Mouse (Mus musculus) hindbrain, embryonic 13.5 days (tissue): ENCODE data around the gene Tlnrd1. TPM values are rescaled to one million over a fixed set of nuclear protein-coding genes. Genes with fewer than 3 reads are reported as not detected.

Experiments used
- ATAC-seq: fragments of 200-750 bp; cut with Nextera tagmentation; 2 replicates; pipeline ENCODE4 v1.8.0; 2017; ENCODE audit warnings: moderate TSS enrichment; ENCODE audit not compliant: low FRiP score
- H3K27ac ChIP-seq: fragments of 300-500 bp; sonication (generic); 2 replicates; pipeline ENCODE4 v1.5.1; 2015; ENCODE audit warnings: inconsistent platforms, mild to moderate bottlenecking, moderate library complexity
- H3K27me3 ChIP-seq: fragments of 300-500 bp; sonication (generic); 2 replicates; pipeline ENCODE4 v1.6.1; 2015; ENCODE audit warnings: mild to moderate bottlenecking, inconsistent platforms
- H3K36me3 ChIP-seq: fragments of 300-500 bp; sonication (generic); 2 replicates; pipeline ENCODE4 v1.6.1; 2015; ENCODE audit warnings: mild to moderate bottlenecking, inconsistent platforms
- H3K4me1 ChIP-seq: fragments of 300-500 bp; sonication (generic); replicated peaks from 2 replicates; pipeline ENCODE4 v1.6.1; 2015; ENCODE audit warnings: inconsistent platforms
- H3K4me2 ChIP-seq: fragments of 300-500 bp; sonication (generic); 2 replicates; pipeline ENCODE4 v1.6.1; 2015; ENCODE audit warnings: inconsistent platforms, mild to moderate bottlenecking, moderate library complexity
- H3K4me3 ChIP-seq: fragments of 300-500 bp; sonication (generic); 2 replicates; pipeline ENCODE4 v1.5.1; 2015; ENCODE audit warnings: mild to moderate bottlenecking, inconsistent platforms
- H3K9ac ChIP-seq: fragments of 300-500 bp; sonication (generic); 2 replicates; pipeline ENCODE4 v1.6.1; 2015; ENCODE audit warnings: mild to moderate bottlenecking, inconsistent platforms
- H3K9me3 ChIP-seq: fragments of 300-500 bp; sonication (generic); 2 replicates; pipeline ENCODE4 v1.6.1; 2016; ENCODE audit warnings: inconsistent platforms
- whole genome bisulfite sequencing: fragments of 180-500 bp; shearing (Covaris S2); methylation state at CpG from one replicate; pipeline ENCODE4 v1.1.7; 2015; 5-methylcytosine and 5-hydroxymethylcytosine counted together
- polyA plus RNA-seq: library from polyadenylated mRNA; unstranded; fragments of >200 nt; fragmentation: Nextera tagmentation; extraction: Ambion mirVana; gene quantifications from 2 replicates; pipeline ENCODE4 v1.2.1, GENCODE M21; 2015

Tlnrd1 gene
- 7.5 and 7.6 TPM in 2 replicates for polyA plus RNA-seq

GRCm38 (mm10) chr7:83884021-83884658, at the start of gene Tlnrd1, which contains the start of gene Mesd:
TSS of gene Tlnrd1 (minus strand) at chr7:83884305.
TSS of gene Mesd (plus strand) at chr7:83884466.
- Histone ChIP-seq H3K4me2 (peak within 1 kb of the TSS; percentile 89), H3K36me3 (peaks cover 5% of the 10 kb centered on the region), H3K27me3 (no peaks in the 10 kb centered on the region), H3K27ac (peak within 1 kb of the TSS; percentile 94), H3K9me3 (no peaks in the 10 kb centered on the region), H3K4me3 (peak within 1 kb of the TSS; percentile 83), H3K4me1 (peaks cover 48% of the 10 kb centered on the region), H3K9ac (peak within 1 kb of the TSS; percentile 91)
- peak; percentile 85 for ATAC-seq
- WGBS: under 1% methylated on average over 69 of the region's 69 CpGs

- ATAC-seq: no peak
- H3K27ac ChIP-seq: no peak overlapping the region
- WGBS: 71% methylated on average over 3 of the region's 3 CpGs
- H3K4me1 ChIP-seq: no peaks in the 10 kb centered on the region
- H3K4me2 ChIP-seq: no peak overlapping the region
- H3K9me3 ChIP-seq: no peaks in the 10 kb centered on the region
- H3K4me3 ChIP-seq: no peak overlapping the region
- no peak overlapping the region for H3K9ac ChIP-seq
- no peaks in the 10 kb centered on the region for H3K36me3 ChIP-seq
- no peaks in the 10 kb centered on the region for H3K27me3 ChIP-seq
Measured at GRCm38 (mm10) chr7:83921637-83922036, 37.5 kb upstream of the Tlnrd1 start.

- Histone ChIP-seq H3K4me3 (no peak overlapping the region), H3K36me3 (no peaks in the 10 kb centered on the region), H3K27ac (no peak overlapping the region), H3K9ac (no peak overlapping the region), H3K9me3 (no peaks in the 10 kb centered on the region), H3K4me1 (no peaks in the 10 kb centered on the region), H3K27me3 (no peaks in the 10 kb centered on the region), H3K4me2 (no peak overlapping the region)
- no peak for ATAC-seq
- 84% methylated on average over 4 of the region's 4 CpGs for WGBS
Measured at GRCm38 (mm10) chr7:83920241-83920640, 36.1 kb upstream of the Tlnrd1 start.

- no peaks in the 10 kb centered on the region for H3K36me3 ChIP-seq
- ATAC-seq: peak; percentile 28; the same call in 1 of the 2 replicates
- H3K4me2 ChIP-seq: no peak overlapping the region
- H3K4me3 ChIP-seq: no peak overlapping the region
- H3K9ac ChIP-seq: no peak overlapping the region
- no peak overlapping the region for H3K27ac ChIP-seq
- WGBS: 1% methylated on average over 3 of the region's 3 CpGs
- no peaks in the 10 kb centered on the region for H3K9me3 ChIP-seq
- no peaks in the 10 kb centered on the region for H3K27me3 ChIP-seq
- H3K4me1 ChIP-seq: no peaks in the 10 kb centered on the region
Measured at GRCm38 (mm10) chr7:83914566-83914965, 30.5 kb upstream of the Tlnrd1 start.

DNA sequence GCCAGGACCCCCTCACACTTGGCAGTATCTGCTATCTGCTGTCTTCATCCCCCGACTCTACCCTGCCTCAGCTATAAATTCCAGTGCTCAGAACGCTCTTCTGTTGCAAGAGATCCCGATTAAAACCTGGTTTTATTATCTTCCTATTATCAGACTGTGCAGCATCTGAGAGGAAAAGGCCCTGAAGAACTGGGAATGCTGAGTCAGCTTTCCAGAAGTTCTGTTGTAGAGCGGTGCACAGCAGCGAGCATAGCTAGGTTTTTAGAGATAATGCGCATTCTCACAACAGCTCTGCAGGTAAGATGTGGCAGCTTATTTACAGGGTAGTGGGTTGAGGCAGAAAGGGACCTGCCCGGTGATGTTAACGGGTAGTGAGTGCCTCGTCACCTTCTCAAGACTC, 29.9 kb upstream of the Tlnrd1 start:
- no peaks in the 10 kb centered on the region for H3K4me1 ChIP-seq
- no peak overlapping the region for H3K27ac ChIP-seq
- H3K9ac ChIP-seq: no peak overlapping the region
- 81% methylated on average over 9 of the region's 9 CpGs for WGBS
- no peaks in the 10 kb centered on the region for H3K36me3 ChIP-seq
- H3K27me3 ChIP-seq: no peaks in the 10 kb centered on the region
- no peaks in the 10 kb centered on the region for H3K9me3 ChIP-seq
- no peak overlapping the region for H3K4me3 ChIP-seq
- H3K4me2 ChIP-seq: no peak overlapping the region
- ATAC-seq: no peak

DNA sequence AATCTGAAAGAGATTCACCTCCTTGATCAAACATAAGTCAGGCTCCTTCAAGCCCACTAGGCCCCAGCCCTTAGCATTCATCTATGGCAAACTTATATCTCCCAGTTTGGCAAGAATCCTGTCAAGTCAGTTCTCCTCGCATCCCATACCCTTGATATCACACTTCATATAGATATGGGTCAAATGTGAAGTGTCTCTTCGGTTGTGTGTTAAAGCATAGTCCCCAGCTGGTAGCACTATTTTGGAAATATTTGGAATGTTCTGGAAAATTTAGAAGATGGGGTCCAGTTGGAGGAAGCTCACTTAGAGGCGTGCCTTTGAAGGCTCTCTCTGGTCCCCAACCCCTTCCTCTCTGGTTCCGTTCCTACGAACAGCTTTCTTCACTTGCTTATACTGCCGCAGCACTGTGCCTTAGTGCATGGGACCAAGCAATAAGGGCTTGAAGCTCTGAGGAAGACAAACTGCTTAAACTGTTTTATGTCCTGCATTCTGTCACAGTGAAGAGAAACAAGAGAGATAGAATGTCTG, 29.4 kb upstream of the Tlnrd1 start:
- H3K9ac ChIP-seq: no peak overlapping the region
- no peaks in the 10 kb centered on the region for H3K4me1 ChIP-seq
- no peak overlapping the region for H3K4me3 ChIP-seq
- ATAC-seq: no peak
- no peak overlapping the region for H3K27ac ChIP-seq
- H3K27me3 ChIP-seq: no peaks in the 10 kb centered on the region
- H3K4me2 ChIP-seq: no peak overlapping the region
- 89% methylated on average over 6 of the region's 6 CpGs for WGBS
- no peaks in the 10 kb centered on the region for H3K36me3 ChIP-seq
- no peaks in the 10 kb centered on the region for H3K9me3 ChIP-seq

- ATAC-seq: no peak
Measured at GRCm38 (mm10) chr7:83911909-83912308, 27.8 kb upstream of the Tlnrd1 start.

DNA sequence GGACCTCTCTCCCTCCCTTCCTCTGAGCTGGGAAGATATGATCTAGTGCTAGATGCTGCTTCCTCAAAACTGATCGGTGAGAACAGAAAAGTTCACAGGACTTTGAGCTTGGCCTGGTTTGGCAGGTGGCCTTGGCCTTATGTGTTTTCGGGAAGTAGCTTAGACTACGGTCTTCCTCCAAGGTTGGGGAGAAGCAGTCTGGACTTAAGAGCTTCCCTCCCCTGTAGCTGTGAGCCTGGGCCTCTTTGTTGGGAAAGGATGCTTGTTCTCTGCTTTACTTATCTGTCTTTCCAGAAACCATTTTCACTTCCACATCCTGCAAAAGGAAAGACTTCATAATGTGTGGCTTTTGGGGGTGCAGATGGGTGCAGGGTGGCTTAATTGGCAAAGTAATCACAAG, 20.7 kb upstream of the Tlnrd1 start:
- Histone ChIP-seq H3K9ac (no peak overlapping the region), H3K4me3 (no peak overlapping the region), H3K9me3 (no peaks in the 10 kb centered on the region), H3K4me2 (no peak overlapping the region), H3K27me3 (no peaks in the 10 kb centered on the region), H3K27ac (no peak overlapping the region), H3K4me1 (no peaks in the 10 kb centered on the region), H3K36me3 (peaks cover 24% of the 10 kb centered on the region)
- 93% methylated on average over 3 of the region's 3 CpGs for WGBS
- ATAC-seq: no peak

More at GRCm38 (mm10) chr7:83911909-83912308, 27.8 kb upstream of the Tlnrd1 start:
- Histone ChIP-seq H3K9ac (no peak overlapping the region), H3K9me3 (no peaks in the 10 kb centered on the region), H3K4me2 (no peak overlapping the region), H3K27me3 (no peaks in the 10 kb centered on the region), H3K4me3 (no peak overlapping the region), H3K36me3 (no peaks in the 10 kb centered on the region), H3K27ac (no peak overlapping the region), H3K4me1 (no peaks in the 10 kb centered on the region)
- WGBS: 86% methylated on average over 3 of the region's 3 CpGs

- Histone ChIP-seq H3K4me2 (no peak overlapping the region), H3K9me3 (no peaks in the 10 kb centered on the region), H3K4me3 (no peak overlapping the region), H3K27me3 (no peaks in the 10 kb centered on the region), H3K9ac (no peak overlapping the region), H3K36me3 (peaks cover 47% of the 10 kb centered on the region), H3K4me1 (no peaks in the 10 kb centered on the region), H3K27ac (no peak overlapping the region)
- ATAC-seq: no peak
- WGBS: 79% methylated on average over 5 of the region's 5 CpGs
Measured at GRCm38 (mm10) chr7:83902296-83903145, 18.4 kb upstream of the Tlnrd1 start.

GRCm38 (mm10) chr7:83901425-83901824, 17.3 kb upstream of the Tlnrd1 start:
- no peak overlapping the region for H3K4me3 ChIP-seq
- no peak overlapping the region for H3K9ac ChIP-seq
- H3K27me3 ChIP-seq: no peaks in the 10 kb centered on the region
- H3K9me3 ChIP-seq: no peaks in the 10 kb centered on the region
- no peaks in the 10 kb centered on the region for H3K4me1 ChIP-seq
- peaks cover 54% of the 10 kb centered on the region for H3K36me3 ChIP-seq
- ATAC-seq: no peak
- 86% methylated on average over 4 of the region's 4 CpGs for WGBS
- no peak overlapping the region for H3K27ac ChIP-seq
- no peak overlapping the region for H3K4me2 ChIP-seq

GRCm38 (mm10) chr7:83900519-83900918, 16.4 kb upstream of the Tlnrd1 start:
- H3K4me1 ChIP-seq: no peaks in the 10 kb centered on the region
- ATAC-seq: no peak
- no peak overlapping the region for H3K4me2 ChIP-seq
- peaks cover 58% of the 10 kb centered on the region for H3K36me3 ChIP-seq
- no peak overlapping the region for H3K4me3 ChIP-seq
- WGBS: 80% methylated on average over 3 of the region's 3 CpGs
- H3K9me3 ChIP-seq: no peaks in the 10 kb centered on the region
- no peak overlapping the region for H3K27ac ChIP-seq
- no peaks in the 10 kb centered on the region for H3K27me3 ChIP-seq
- H3K9ac ChIP-seq: no peak overlapping the region

- Histone ChIP-seq H3K4me1 (peaks cover 13% of the 10 kb centered on the region), H3K9me3 (no peaks in the 10 kb centered on the region), H3K27me3 (no peaks in the 10 kb centered on the region), H3K4me2 (no peak overlapping the region), H3K9ac (no peak overlapping the region), H3K36me3 (peaks cover 61% of the 10 kb centered on the region), H3K4me3 (no peak overlapping the region), H3K27ac (no peak overlapping the region)
- WGBS: 94% methylated on average over 11 of the region's 11 CpGs
- ATAC-seq: no peak
Measured at GRCm38 (mm10) chr7:83898267-83898666, 14.2 kb upstream of the Tlnrd1 start.
